Mouse (Mus musculus): ENCODE measurements around the gene Asb15.

Asb15 gene

DNA sequence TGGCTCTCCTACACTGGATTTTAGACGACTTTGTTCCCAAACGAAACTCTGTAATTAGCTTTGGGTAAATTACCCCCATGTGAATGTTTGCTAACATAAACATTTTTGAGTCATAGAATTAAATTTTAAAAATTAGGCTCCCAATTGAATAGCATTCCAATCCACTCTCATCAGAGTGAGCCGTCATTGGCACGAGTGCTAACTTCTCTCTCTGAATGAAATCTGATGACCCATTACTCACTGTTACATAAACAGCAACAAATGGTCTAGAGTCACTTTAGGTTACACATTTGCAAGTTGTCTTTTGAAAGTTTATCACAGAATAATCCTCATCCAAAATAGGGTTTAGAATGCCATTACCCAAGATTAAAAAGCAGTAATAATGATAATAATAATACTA is 81.6 kb downstream of the Asb15 start:
- DNase-seq: no peak

DNA sequence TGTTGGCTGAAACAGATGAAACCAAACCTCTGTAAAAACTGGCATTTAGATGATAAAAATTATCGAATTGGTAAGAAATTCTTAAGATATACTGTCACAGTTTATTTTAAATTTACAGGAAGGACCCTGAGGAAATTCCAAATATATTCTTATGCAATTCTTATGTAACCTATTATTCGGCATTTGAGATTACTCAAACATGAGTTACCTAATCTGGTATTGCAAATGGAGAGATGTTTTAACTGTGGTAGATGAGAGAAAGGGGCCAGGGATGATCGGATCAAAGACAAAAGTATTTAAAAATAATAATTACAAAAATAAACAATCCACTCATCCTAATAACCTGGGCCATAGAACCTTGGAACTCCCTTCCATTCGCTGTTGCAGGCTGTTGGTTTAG is 82.4 kb downstream of the Asb15 start:
- no peak for DNase-seq

DNA sequence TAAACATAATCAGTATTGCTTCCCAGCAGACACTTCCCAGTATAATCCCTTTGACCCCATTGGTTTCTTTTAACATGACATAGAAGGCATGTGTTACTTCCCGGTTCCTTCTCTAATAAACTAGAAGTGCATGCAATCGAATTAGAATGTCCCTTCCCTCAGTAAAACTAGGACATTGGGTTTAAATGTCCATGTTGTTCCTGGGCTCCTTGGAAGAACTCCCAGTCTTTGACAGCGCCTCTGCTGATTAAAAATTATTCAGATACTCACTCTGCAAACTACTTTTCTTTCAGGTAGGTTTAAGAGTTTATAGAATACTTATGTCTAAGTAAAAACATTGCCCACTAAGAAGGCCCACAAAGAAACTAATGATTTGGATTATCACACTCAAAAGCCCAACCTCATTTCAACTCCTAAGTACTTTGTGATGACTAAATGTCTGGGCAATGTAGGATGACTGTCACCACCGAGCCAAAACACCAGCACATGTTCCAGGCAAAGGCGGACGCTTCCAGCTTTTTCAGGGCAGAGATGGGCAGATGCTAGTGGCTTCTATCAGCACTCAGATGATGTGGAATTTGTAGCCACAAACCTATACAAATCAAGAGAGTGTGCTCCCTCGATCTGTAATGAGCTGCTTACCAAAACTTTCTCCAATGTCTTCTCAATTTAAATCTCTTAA is 84.3 kb downstream of the Asb15 start:
- no peak for DNase-seq

DNA sequence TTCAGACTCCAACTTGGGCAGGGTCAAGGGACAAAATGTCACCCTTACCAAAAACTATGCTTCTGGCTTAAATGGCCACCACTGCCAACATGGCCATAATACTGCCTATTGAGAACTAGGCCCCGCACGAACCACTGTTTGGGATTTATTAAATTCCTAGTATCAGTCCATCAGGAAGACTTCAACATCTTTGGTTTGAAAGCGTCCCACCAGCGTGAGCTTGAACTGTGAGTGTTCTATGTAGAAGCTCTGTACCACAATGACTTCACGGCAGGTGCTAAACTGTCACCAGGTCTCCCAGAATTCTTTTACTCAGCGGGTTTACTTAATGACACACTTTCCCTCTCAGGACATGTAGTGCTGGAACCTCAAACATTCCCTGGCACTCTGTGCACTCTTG is 85.4 kb downstream of the Asb15 start:
- DNase-seq: no peak

DNA sequence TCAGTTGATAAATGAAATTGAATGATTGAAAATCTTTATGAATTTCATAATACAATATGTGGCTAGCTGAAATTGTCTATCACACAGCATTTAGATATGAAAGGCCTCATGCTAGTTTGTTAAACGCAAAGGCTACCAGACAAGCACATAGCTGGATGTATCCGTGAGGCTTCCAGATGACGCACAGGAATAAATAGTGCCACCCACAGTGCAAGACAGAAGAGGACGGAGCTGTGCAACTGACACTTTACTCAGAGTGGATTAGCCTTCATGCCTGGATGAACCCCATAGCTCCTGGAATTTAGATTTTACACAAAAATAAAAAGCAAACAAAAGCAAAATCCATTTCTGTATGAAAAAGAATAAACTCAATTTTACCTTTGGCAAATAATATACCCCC is 86.0 kb downstream of the Asb15 start:
- no peak for DNase-seq

DNA sequence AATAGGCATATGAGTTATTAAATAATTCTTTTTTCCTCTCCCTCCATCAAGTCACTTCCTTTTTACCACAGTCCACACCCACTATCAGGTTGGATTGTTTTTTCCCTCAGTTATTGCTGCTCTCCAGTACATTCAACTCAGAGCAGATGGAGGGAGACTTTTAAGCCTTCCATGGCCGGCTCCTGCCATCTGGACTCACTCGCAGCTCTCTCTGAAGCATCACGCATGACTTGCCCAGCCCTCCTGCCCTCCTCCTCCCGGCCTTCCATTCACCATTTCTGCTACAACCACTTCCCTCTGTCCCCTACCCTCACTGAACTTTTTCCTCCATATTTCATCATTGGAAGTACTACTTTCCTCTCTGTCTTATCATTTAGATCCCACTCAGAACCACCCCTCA is 88.8 kb downstream of the Asb15 start:
- no peak for DNase-seq

DNA sequence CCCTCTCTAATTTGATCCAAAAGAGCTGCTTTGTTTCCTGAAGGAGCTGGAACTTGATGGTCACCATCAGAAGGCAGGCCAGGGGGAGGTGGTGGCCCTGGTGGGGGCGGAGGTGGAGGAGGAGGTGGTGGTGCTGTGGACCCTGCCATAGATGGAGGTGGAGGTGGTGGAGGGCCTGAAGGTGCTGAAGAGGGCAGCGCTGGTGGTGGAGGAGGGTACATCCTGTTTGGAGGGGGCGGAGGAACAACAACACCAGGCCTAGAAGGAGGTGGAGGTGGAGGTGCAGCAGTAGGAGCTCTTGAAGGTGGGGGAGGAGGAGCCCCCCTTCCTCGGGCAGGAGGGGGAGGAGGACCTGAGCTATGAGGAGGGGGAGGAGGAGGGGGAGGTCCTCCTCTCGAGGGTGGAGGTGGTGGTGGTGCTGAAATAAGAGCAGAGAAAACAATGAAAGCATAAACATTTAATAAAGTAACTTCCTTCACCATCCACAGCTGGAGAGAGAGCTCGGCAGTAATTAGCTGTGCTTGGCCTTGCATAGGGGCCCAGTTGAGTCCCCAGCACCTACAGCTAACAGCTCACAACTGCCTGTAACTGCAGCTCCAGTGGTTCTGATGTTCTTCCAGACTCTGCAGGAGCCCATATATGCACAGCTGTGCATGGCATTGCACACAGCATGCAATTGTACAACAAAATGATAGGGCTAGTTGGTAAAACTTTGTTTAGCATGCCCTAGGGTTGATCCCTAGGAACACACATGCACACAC is 91.5 kb downstream of the Asb15 start:
- DNase-seq: no peak

DNA sequence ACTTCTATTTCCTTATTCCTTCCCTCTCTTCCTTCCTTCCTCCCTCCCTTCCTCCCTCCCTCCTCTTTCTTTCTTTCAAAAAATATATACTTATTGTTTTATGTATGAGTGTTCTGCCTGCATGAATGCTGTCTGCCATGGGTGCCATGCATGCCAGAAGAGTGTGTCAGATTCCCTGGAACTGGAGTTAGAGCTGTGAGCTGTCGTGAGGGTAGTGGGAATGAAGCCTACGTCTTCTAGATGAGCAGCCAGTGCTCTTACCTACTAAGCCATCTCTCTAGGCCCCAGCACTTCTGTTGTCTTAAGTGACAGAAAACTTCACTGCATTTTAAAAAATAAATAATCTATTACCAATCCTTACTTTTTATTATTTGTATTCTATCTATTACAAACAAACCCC is 93.0 kb downstream of the Asb15 start:
- DNase-seq: no peak

DNA sequence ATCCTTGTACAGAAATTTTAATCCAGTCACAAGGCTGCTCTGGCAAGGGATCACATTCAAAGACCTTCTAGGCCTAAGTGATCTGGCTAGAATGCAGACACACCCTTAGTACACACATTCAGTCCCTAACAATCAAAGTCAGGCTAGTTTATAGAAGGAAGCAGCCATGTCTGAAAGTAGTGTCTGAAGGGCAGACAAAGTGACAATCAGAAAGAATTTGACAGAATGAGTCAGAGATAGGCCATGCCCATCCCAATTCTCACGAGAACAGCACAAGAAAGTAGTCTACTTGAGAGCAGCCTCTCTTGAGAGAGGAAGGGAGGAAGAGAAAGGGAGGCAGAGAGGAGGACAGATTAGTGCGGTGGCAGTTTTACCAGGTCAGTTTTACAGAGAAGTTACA is 94.2 kb downstream of the Asb15 start:
- no peak for DNase-seq
